Mouse (Mus musculus) intestine, embryonic 14.5 days (tissue): ENCODE data around the gene Cox19. TPM values are rescaled to one million over a fixed set of nuclear protein-coding genes. Genes with fewer than 3 reads are reported as not detected.

ENCODE experiments used
- ATAC-seq: fragments of 200-750 bp; cut with Nextera tagmentation; replicated peaks from 2 replicates; pipeline ENCODE4 v1.8.0; 2017; ENCODE audit warnings: low read depth, moderate number of reproducible peaks, moderate TSS enrichment, moderate library complexity; ENCODE audit not compliant: low FRiP score, low TSS enrichment
- DNase-seq: peaks from one replicate; pipeline ENCODE4 v3.0.0-alpha.2; 2018; ENCODE audit warnings: low spot score
- H3K27ac ChIP-seq: fragments of 300-500 bp; sonication (generic); 2 replicates; pipeline ENCODE4 v1.5.1; 2014; ENCODE audit warnings: low read depth, mild to moderate bottlenecking, control low read depth
- H3K27me3 ChIP-seq: fragments of 300-500 bp; sonication (generic); replicated peaks from 2 replicates; pipeline ENCODE4 v1.6.1; 2014; ENCODE audit warnings: low read length, control low read depth; ENCODE audit not compliant: control insufficient read depth, insufficient read depth
- H3K36me3 ChIP-seq: fragments of 300-500 bp; sonication (generic); 2 replicates; pipeline ENCODE4 v1.6.1; 2014; ENCODE audit warnings: low read length, control low read depth; ENCODE audit not compliant: control insufficient read depth, insufficient read depth
- H3K4me1 ChIP-seq: fragments of 300-500 bp; sonication (generic); replicated peaks from 2 replicates; pipeline ENCODE4 v1.6.1; 2014; ENCODE audit warnings: low read length, control low read depth, mixed read lengths; ENCODE audit not compliant: control insufficient read depth, insufficient read depth
- H3K4me2 ChIP-seq: fragments of 300-500 bp; sonication (generic); 2 replicates; pipeline ENCODE4 v1.6.1; 2014; ENCODE audit warnings: low read length
- H3K4me3 ChIP-seq: fragments of 300-500 bp; sonication (generic); 2 replicates; pipeline ENCODE4 v1.5.1; 2014; ENCODE audit warnings: low read depth, low read length, control low read depth, mixed read lengths
- H3K9ac ChIP-seq: fragments of 300-500 bp; sonication (generic); 2 replicates; pipeline ENCODE4 v1.6.1; 2014; ENCODE audit warnings: mild to moderate bottlenecking, low read length
- H3K9me3 ChIP-seq: fragments of 300-500 bp; sonication (generic); 2 replicates; pipeline ENCODE4 v1.6.1; 2016; ENCODE audit warnings: low read length, control low read depth; ENCODE audit not compliant: control insufficient read depth
- WGBS: fragments of 180-500 bp; shearing (Covaris S2); extraction: QIAGEN DNeasy Blood & Tissue Kit; methylation state at CpG from one replicate; pipeline ENCODE4 v1.1.7; 2014; 5-methylcytosine and 5-hydroxymethylcytosine counted together
- microRNA counts: library from miRNA; unstranded; fragments of <30 nt; microRNA quantifications from one replicate; lab custom pipeline; 2016
- microRNA-seq: library from miRNA; unstranded; fragments of <30 nt; microRNA quantifications from one replicate; pipeline ENCODE4, GENCODE M21; 2016
- polyA plus RNA-seq: library from polyadenylated mRNA; unstranded; fragments of >200 nt; fragmentation: Nextera tagmentation; extraction: Ambion mirVana; gene quantifications from 2 replicates; pipeline ENCODE4 v1.2.1, GENCODE M21; 2014

Gene Cox19
- polyA plus RNA-seq, 1 experiment from 2014 or later = 149 TPM

DNA sequence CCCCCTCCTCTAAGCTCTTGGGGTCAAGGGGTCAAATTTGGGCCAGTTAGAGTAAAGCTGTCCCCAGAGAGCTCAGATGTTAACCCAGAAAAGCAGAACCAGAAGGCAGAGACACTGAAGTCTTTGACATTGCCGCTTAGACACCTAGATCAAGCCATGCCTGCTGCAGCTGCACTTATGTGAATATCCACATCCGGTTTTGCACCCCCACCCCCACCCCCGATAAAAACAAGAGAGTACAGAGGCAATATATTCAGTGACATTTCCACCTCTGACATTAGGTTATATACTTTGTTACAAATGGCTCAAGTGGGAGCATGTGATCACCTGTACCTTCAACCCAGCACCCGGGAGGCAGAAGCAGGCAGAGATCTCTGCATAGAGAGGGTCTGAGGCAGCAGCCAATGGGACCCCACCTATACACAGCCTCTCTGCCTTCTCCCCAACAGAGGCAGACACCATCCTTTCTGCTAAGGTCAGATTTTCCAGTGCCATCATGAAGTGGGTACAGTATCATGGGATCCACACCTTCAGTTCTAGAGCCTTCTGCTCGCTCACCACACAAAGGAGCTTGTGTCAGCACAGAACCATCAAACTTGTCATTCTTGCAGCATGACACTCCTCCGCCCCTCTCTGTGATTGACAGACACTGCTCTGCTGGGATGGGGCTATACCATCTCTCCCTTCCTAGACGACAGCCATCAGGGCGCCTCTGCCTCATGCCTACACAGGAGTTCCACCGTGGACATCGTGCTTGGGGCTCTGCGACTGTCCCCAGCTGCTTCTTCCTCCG is 60.6 kb downstream of the Cox19 start:
- no peaks in the 10 kb centered on the region for H3K27me3 ChIP-seq
- H3K9ac ChIP-seq = no peak overlapping the region
- WGBS = 84% methylated on average over 12 of the region's 12 CpGs

DNA sequence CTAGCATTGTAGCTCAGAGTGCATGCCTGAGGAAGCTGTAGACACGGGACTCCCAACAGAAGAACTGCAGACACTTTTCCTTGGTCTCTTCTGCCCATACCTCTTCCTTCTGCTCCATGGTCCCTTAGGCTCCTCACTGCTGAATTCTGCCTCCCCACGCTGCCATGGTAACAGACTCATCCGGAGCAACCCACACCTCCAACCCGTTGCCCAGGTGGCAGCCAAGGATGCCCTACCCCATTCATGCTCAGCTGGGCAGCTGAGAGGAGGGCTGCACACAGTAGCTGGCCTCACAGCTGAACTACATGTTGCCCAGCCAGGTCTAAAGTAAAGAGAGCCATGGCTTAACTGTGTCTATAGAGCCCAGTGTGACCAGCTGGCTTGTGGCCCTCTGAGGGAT is 62.6 kb downstream of the Cox19 start:
- ATAC-seq = no peak
- 83% methylated on average over 4 of the region's 4 CpGs for WGBS
- Histone ChIP-seq H3K27me3 (no peaks in the 10 kb centered on the region), H3K4me3 (no peak overlapping the region), H3K27ac (no peak overlapping the region), H3K9me3 (no peaks in the 10 kb centered on the region), H3K36me3 (no peaks in the 10 kb centered on the region), H3K4me2 (no peak overlapping the region), H3K4me1 (peaks cover 19% of the 10 kb centered on the region), H3K9ac (no peak overlapping the region)
- no peak for DNase-seq

More for the DNA sequence above, 60.6 kb downstream of the Cox19 start:
- DNase-seq (no peak), ATAC-seq (no peak)
- no peaks in the 10 kb centered on the region for H3K36me3 ChIP-seq
- H3K27ac ChIP-seq = no peak overlapping the region
- H3K4me1 ChIP-seq = peaks cover 12% of the 10 kb centered on the region
- H3K4me3 ChIP-seq = no peak overlapping the region
- no peaks in the 10 kb centered on the region for H3K9me3 ChIP-seq
- no peak overlapping the region for H3K4me2 ChIP-seq

DNA sequence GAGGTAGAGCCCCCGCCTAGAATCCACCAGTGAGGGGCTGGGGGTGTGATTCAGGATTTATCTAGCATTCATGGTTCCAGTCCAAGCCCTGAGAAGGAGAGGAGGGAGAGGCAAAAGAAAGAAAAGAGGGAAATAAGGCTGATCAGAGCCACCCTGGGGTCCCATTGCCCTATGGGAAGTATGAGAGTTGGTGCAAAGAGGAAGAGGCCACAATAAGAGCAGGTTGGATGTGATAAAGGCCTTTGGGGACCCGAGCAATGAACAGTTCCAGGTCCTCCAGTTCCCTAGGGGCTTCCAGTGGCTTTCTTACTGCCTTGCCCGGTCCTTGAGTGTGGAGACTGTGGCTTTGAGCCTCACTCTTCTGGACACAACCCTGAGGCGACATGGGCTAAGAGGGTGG is 63.4 kb downstream of the Cox19 start:
- H3K4me2 ChIP-seq = no peak overlapping the region
- no peaks in the 10 kb centered on the region for H3K36me3 ChIP-seq
- no peaks in the 10 kb centered on the region for H3K9me3 ChIP-seq
- H3K4me1 ChIP-seq = peaks cover 19% of the 10 kb centered on the region
- ATAC-seq (no peak), DNase-seq (no peak)
- 92% methylated on average over 4 of the region's 4 CpGs for WGBS
- no peak overlapping the region for H3K4me3 ChIP-seq
- no peaks in the 10 kb centered on the region for H3K27me3 ChIP-seq
- no peak overlapping the region for H3K9ac ChIP-seq
- H3K27ac ChIP-seq = no peak overlapping the region

DNA sequence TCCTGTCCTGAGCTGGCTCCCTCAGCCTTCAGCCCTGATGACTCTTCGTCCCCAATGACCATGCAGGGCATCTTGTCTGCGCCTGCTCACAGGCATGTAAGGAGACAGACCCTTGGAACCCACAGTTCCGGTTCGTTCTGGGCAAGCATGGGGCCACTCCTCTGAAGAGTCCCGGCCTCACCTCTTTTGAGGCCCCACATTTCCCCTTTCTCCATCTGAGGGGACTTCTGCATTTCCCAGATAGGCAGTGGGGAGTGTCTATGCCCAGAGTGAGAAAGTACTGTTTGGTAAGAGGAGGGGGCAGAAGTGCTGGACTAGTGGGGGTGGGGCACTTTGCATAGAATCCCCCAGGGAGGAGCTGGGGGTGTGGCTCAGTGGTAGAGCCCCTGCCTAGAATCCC is 64.1 kb downstream of the Cox19 start:
- ATAC-seq = no peak
- H3K9me3 ChIP-seq = no peaks in the 10 kb centered on the region
- H3K27ac ChIP-seq = peak overlapping the region; percentile 34; the same call in 1 of the 2 replicates
- H3K36me3 ChIP-seq = no peaks in the 10 kb centered on the region
- H3K27me3 ChIP-seq = no peaks in the 10 kb centered on the region
- H3K4me1 ChIP-seq = peaks cover 19% of the 10 kb centered on the region
- no peak for DNase-seq
- H3K4me3 ChIP-seq = no peak overlapping the region
- WGBS = 81% methylated on average over 5 of the region's 5 CpGs
- H3K4me2 ChIP-seq = no peak overlapping the region
- H3K9ac ChIP-seq = no peak overlapping the region

MicroRNAs within 50 kb of the gene (microRNA counts, 519-probe panel; counts per million panel counts)
- microRNA mmu-miR-339-3p (lab: Ali Mortazavi, UCI) = not detected
- not detected for microRNA mmu-miR-339-5p (lab: Ali Mortazavi, UCI)

Small RNA genes within 50 kb of the gene (microRNA-seq; reads per million reads assigned to microRNA genes)
- gene Mir339 = 477 reads per million, percentile 72 among the genes with 10 or more reads in this experiment

Other genes with a start within 250 kb of the Cox19 start
- gene Prkar1b, start 201.4 kb downstream of the Cox19 start, polyA plus RNA-seq = 25.6 and 26.7 TPM in 2 replicates
- gene Dnaaf5, start 201.2 kb downstream of the Cox19 start, polyA plus RNA-seq = 7.4 and 7.9 TPM in 2 replicates
- 54.7 and 63.9 TPM in 2 replicates for gene Sun1, start 150.8 kb downstream of the Cox19 start, polyA plus RNA-seq
- gene Get4, start 99.1 kb downstream of the Cox19 start, polyA plus RNA-seq = 152 and 161 TPM in 2 replicates
- gene Adap1, start 25.8 kb downstream of the Cox19 start, polyA plus RNA-seq = 4.7 and 7.7 TPM in 2 replicates
- 5.9 and 9.1 TPM in 2 replicates for gene Cyp2w1, start 1.2 kb upstream of the Cox19 start, polyA plus RNA-seq
- 1.4 and 1.7 TPM in 2 replicates for gene Gpr146, start 26.3 kb upstream of the Cox19 start, polyA plus RNA-seq
- 0.74 and 1.3 TPM in 2 replicates for gene C130050O18Rik, start 53.9 kb upstream of the Cox19 start, polyA plus RNA-seq
- 1.9 and 2.1 TPM in 2 replicates for gene Gper1, start 71.7 kb upstream of the Cox19 start, polyA plus RNA-seq
- gene 3110082I17Rik, start 109.1 kb upstream of the Cox19 start, polyA plus RNA-seq = 44.4 and 49.0 TPM in 2 replicates
- gene Zfand2a, start 133.1 kb upstream of the Cox19 start, polyA plus RNA-seq = 5.7 and 9.4 TPM in 2 replicates
- not detected in 2 replicates for gene Uncx, start 192.1 kb upstream of the Cox19 start, polyA plus RNA-seq